Mouse (Mus musculus): ENCODE measurements around the gene Zfp831. TPM values are rescaled to one million over a fixed set of nuclear protein-coding genes. Genes with fewer than 3 reads are reported as not detected.

Gene Zfp831
- polyA plus RNA-seq, 1 experiment from 2014 or later: not detected

GRCm38 (mm10) chr2:174627021-174627420 lies 16.3 kb upstream of the Zfp831 start:
- H3K9me3 ChIP-seq (ENCODE audit: control insufficient read depth, low read length): no peaks in the 10 kb centered on the region
- 81% methylated on average over 8 of the region's 8 CpGs for WGBS
- H3K4me3 ChIP-seq (ENCODE audit: low read length): no peak overlapping the region
- no peaks in the 10 kb centered on the region for H3K27me3 ChIP-seq (replicated peaks; ENCODE audit: control insufficient read depth, insufficient read depth, low read length)
- no peak for ATAC-seq
- no peak overlapping the region for H3K9ac ChIP-seq (ENCODE audit: low read depth, low read length)
- no peak overlapping the region for H3K4me2 ChIP-seq (ENCODE audit: low read length)
- no peaks in the 10 kb centered on the region for H3K4me1 ChIP-seq (ENCODE audit: control insufficient read depth, insufficient read depth, low read depth, low read length)
- H3K27ac ChIP-seq (ENCODE audit: low read depth, low read length): no peak overlapping the region
- H3K36me3 ChIP-seq (ENCODE audit: control insufficient read depth, insufficient read depth, low read length): no peaks in the 10 kb centered on the region

- Histone ChIP-seq H3K9ac (ENCODE audit: low read depth, low read length) (no peak overlapping the region), H3K27ac (ENCODE audit: low read depth, low read length) (no peak overlapping the region), H3K9me3 (ENCODE audit: control insufficient read depth, low read length) (no peaks in the 10 kb centered on the region), H3K4me2 (ENCODE audit: low read length) (no peak overlapping the region), H3K27me3 (replicated peaks; ENCODE audit: control insufficient read depth, insufficient read depth, low read length) (no peaks in the 10 kb centered on the region), H3K4me3 (ENCODE audit: low read length) (no peak overlapping the region), H3K36me3 (ENCODE audit: control insufficient read depth, insufficient read depth, low read length) (no peaks in the 10 kb centered on the region), H3K4me1 (ENCODE audit: control insufficient read depth, insufficient read depth, low read depth, low read length) (no peaks in the 10 kb centered on the region)
- WGBS: 61% methylated on average over 6 of the region's 6 CpGs
- no peak for ATAC-seq
Measured at GRCm38 (mm10) chr2:174629299-174629850, 14.0 kb upstream of the Zfp831 start.

GRCm38 (mm10) chr2:174636750-174637149 lies 6.6 kb upstream of the Zfp831 start:
- Histone ChIP-seq H3K9ac (ENCODE audit: low read depth, low read length) (no peak overlapping the region), H3K4me3 (ENCODE audit: low read length) (no peak overlapping the region), H3K9me3 (ENCODE audit: control insufficient read depth, low read length) (no peaks in the 10 kb centered on the region), H3K36me3 (ENCODE audit: control insufficient read depth, insufficient read depth, low read length) (no peaks in the 10 kb centered on the region), H3K4me2 (ENCODE audit: low read length) (no peak overlapping the region), H3K27ac (ENCODE audit: low read depth, low read length) (no peak overlapping the region), H3K27me3 (replicated peaks; ENCODE audit: control insufficient read depth, insufficient read depth, low read length) (no peaks in the 10 kb centered on the region), H3K4me1 (ENCODE audit: control insufficient read depth, insufficient read depth, low read depth, low read length) (no peaks in the 10 kb centered on the region)
- WGBS: 59% methylated on average over 1 of the region's 1 CpGs
- no peak for ATAC-seq

GRCm38 (mm10) chr2:174644975-174645374 lies 1.6 kb downstream of the Zfp831 start:
- no peaks in the 10 kb centered on the region for H3K36me3 ChIP-seq (ENCODE audit: control insufficient read depth, insufficient read depth, low read length)
- no peak overlapping the region for H3K27ac ChIP-seq (ENCODE audit: low read depth, low read length)
- H3K9me3 ChIP-seq (ENCODE audit: control insufficient read depth, low read length): peaks cover 4% of the 10 kb centered on the region; the same call in 1 of the 2 replicates
- no peak overlapping the region for H3K4me3 ChIP-seq (ENCODE audit: low read length)
- H3K9ac ChIP-seq (ENCODE audit: low read depth, low read length): no peak overlapping the region
- no peak for ATAC-seq
- no peaks in the 10 kb centered on the region for H3K4me1 ChIP-seq (ENCODE audit: control insufficient read depth, insufficient read depth, low read depth, low read length)
- H3K27me3 ChIP-seq (replicated peaks; ENCODE audit: control insufficient read depth, insufficient read depth, low read length): no peaks in the 10 kb centered on the region
- no peak overlapping the region for H3K4me2 ChIP-seq (ENCODE audit: low read length)
- WGBS: 90% methylated on average over 10 of the region's 10 CpGs

GRCm38 (mm10) chr2:174652864-174653263 lies 9.5 kb downstream of the Zfp831 start:
- ATAC-seq: no peak
- no peaks in the 10 kb centered on the region for H3K27me3 ChIP-seq (replicated peaks; ENCODE audit: control insufficient read depth, insufficient read depth, low read length)
- 75% methylated on average over 4 of the region's 4 CpGs for WGBS
- no peak overlapping the region for H3K4me3 ChIP-seq (ENCODE audit: low read length)
- peaks cover 3% of the 10 kb centered on the region; the same call in 1 of the 2 replicates for H3K9me3 ChIP-seq (ENCODE audit: control insufficient read depth, low read length)
- no peaks in the 10 kb centered on the region for H3K36me3 ChIP-seq (ENCODE audit: control insufficient read depth, insufficient read depth, low read length)
- H3K27ac ChIP-seq (ENCODE audit: low read depth, low read length): no peak overlapping the region
- H3K9ac ChIP-seq (ENCODE audit: low read depth, low read length): no peak overlapping the region
- no peaks in the 10 kb centered on the region for H3K4me1 ChIP-seq (ENCODE audit: control insufficient read depth, insufficient read depth, low read depth, low read length)
- H3K4me2 ChIP-seq (ENCODE audit: low read length): no peak overlapping the region

- 88% methylated on average over 5 of the region's 5 CpGs for WGBS
- no peak overlapping the region for H3K4me3 ChIP-seq (ENCODE audit: low read length)
- no peak overlapping the region for H3K27ac ChIP-seq (ENCODE audit: low read depth, low read length)
- ATAC-seq: no peak
- no peak overlapping the region for H3K9ac ChIP-seq (ENCODE audit: low read depth, low read length)
- no peaks in the 10 kb centered on the region for H3K9me3 ChIP-seq (ENCODE audit: control insufficient read depth, low read length)
- no peaks in the 10 kb centered on the region for H3K4me1 ChIP-seq (ENCODE audit: control insufficient read depth, insufficient read depth, low read depth, low read length)
- no peak overlapping the region for H3K4me2 ChIP-seq (ENCODE audit: low read length)
- no peaks in the 10 kb centered on the region for H3K36me3 ChIP-seq (ENCODE audit: control insufficient read depth, insufficient read depth, low read length)
- H3K27me3 ChIP-seq (replicated peaks; ENCODE audit: control insufficient read depth, insufficient read depth, low read length): no peaks in the 10 kb centered on the region
Measured at GRCm38 (mm10) chr2:174655341-174655740, 12.0 kb downstream of the Zfp831 start.

- 80% methylated on average over 8 of the region's 8 CpGs for WGBS
- H3K4me2 ChIP-seq (ENCODE audit: low read length): no peak overlapping the region
- no peaks in the 10 kb centered on the region for H3K9me3 ChIP-seq (ENCODE audit: control insufficient read depth, low read length)
- no peaks in the 10 kb centered on the region for H3K36me3 ChIP-seq (ENCODE audit: control insufficient read depth, insufficient read depth, low read length)
- no peak overlapping the region for H3K27ac ChIP-seq (ENCODE audit: low read depth, low read length)
- no peak overlapping the region for H3K9ac ChIP-seq (ENCODE audit: low read depth, low read length)
- no peak for ATAC-seq
- H3K4me3 ChIP-seq (ENCODE audit: low read length): no peak overlapping the region
- H3K4me1 ChIP-seq (ENCODE audit: control insufficient read depth, insufficient read depth, low read depth, low read length): no peaks in the 10 kb centered on the region
- H3K27me3 ChIP-seq (replicated peaks; ENCODE audit: control insufficient read depth, insufficient read depth, low read length): no peaks in the 10 kb centered on the region
Measured at GRCm38 (mm10) chr2:174658229-174658844, 15.0 kb downstream of the Zfp831 start.

GRCm38 (mm10) chr2:174659874-174660273 lies 16.5 kb downstream of the Zfp831 start:
- H3K27me3 ChIP-seq (replicated peaks; ENCODE audit: control insufficient read depth, insufficient read depth, low read length): no peaks in the 10 kb centered on the region
- no peak overlapping the region for H3K27ac ChIP-seq (ENCODE audit: low read depth, low read length)
- H3K9ac ChIP-seq (ENCODE audit: low read depth, low read length): no peak overlapping the region
- no peaks in the 10 kb centered on the region for H3K36me3 ChIP-seq (ENCODE audit: control insufficient read depth, insufficient read depth, low read length)
- WGBS: 86% methylated on average over 4 of the region's 4 CpGs
- H3K9me3 ChIP-seq (ENCODE audit: control insufficient read depth, low read length): no peaks in the 10 kb centered on the region
- ATAC-seq: no peak
- no peak overlapping the region for H3K4me3 ChIP-seq (ENCODE audit: low read length)
- no peaks in the 10 kb centered on the region for H3K4me1 ChIP-seq (ENCODE audit: control insufficient read depth, insufficient read depth, low read depth, low read length)
- H3K4me2 ChIP-seq (ENCODE audit: low read length): no peak overlapping the region

GRCm38 (mm10) chr2:174660321-174660720 lies 17.0 kb downstream of the Zfp831 start:
- H3K36me3 ChIP-seq (ENCODE audit: control insufficient read depth, insufficient read depth, low read length): no peaks in the 10 kb centered on the region
- H3K27ac ChIP-seq (ENCODE audit: low read depth, low read length): no peak overlapping the region
- H3K4me3 ChIP-seq (ENCODE audit: low read length): no peak overlapping the region
- H3K27me3 ChIP-seq (replicated peaks; ENCODE audit: control insufficient read depth, insufficient read depth, low read length): no peaks in the 10 kb centered on the region
- H3K4me2 ChIP-seq (ENCODE audit: low read length): no peak overlapping the region
- H3K9ac ChIP-seq (ENCODE audit: low read depth, low read length): no peak overlapping the region
- no peaks in the 10 kb centered on the region for H3K4me1 ChIP-seq (ENCODE audit: control insufficient read depth, insufficient read depth, low read depth, low read length)
- no peaks in the 10 kb centered on the region for H3K9me3 ChIP-seq (ENCODE audit: control insufficient read depth, low read length)
- WGBS: 86% methylated on average over 9 of the region's 9 CpGs
- ATAC-seq: no peak
